Mouse (Mus musculus) hindbrain, embryonic 12.5 days (tissue): ENCODE data around the gene Insl6. TPM values are rescaled to one million over a fixed set of nuclear protein-coding genes. Genes with fewer than 3 reads are reported as not detected.
A peak's percentile ranks its signal among the peaks of the same experiment; 100 is the strongest.

ENCODE experiments used
- ATAC-seq: fragments of 200-750 bp; cut with Nextera tagmentation; 2 replicates; pipeline ENCODE4 v1.8.0; 2017; ENCODE audit warnings: moderate TSS enrichment; ENCODE audit not compliant: low FRiP score
- H3K27ac ChIP-seq: fragments of 300-500 bp; sonication (generic); 2 replicates; pipeline ENCODE4 v1.5.1; 2016; ENCODE audit warnings: mild to moderate bottlenecking
- H3K27me3 ChIP-seq: fragments of 300-500 bp; sonication (generic); 2 replicates; pipeline ENCODE4 v1.6.1; 2016; ENCODE audit warnings: mild to moderate bottlenecking
- H3K36me3 ChIP-seq: fragments of 300-500 bp; sonication (generic); 2 replicates; pipeline ENCODE4 v1.6.1; 2016; ENCODE audit warnings: mild to moderate bottlenecking
- H3K4me1 ChIP-seq: fragments of 300-500 bp; sonication (generic); 2 replicates; pipeline ENCODE4 v1.6.1; 2016
- H3K4me2 ChIP-seq: fragments of 300-500 bp; sonication (generic); replicated peaks from 2 replicates; pipeline ENCODE4 v1.6.1; 2016; ENCODE audit warnings: mild to moderate bottlenecking
- H3K4me3 ChIP-seq: fragments of 300-500 bp; sonication (generic); 2 replicates; pipeline ENCODE4 v1.5.1; 2016; ENCODE audit warnings: mild to moderate bottlenecking
- H3K9ac ChIP-seq: fragments of 300-500 bp; sonication (generic); 2 replicates; pipeline ENCODE4 v1.6.1; 2016; ENCODE audit warnings: mild to moderate bottlenecking, moderate library complexity
- H3K9me3 ChIP-seq: fragments of 300-500 bp; sonication (generic); replicated peaks from 2 replicates; pipeline ENCODE4 v1.6.1; 2016; ENCODE audit warnings: mild to moderate bottlenecking
- WGBS: fragments of 180-500 bp; shearing (Covaris S2); methylation state at CpG from one replicate; pipeline ENCODE4 v1.1.7; 2016; 5-methylcytosine and 5-hydroxymethylcytosine counted together
- polyA plus RNA-seq: library from polyadenylated mRNA; unstranded; fragments of >200 nt; fragmentation: Nextera tagmentation; extraction: Ambion mirVana; gene quantifications from 2 replicates; pipeline ENCODE4 v1.2.1, GENCODE M21; 2016

Gene Insl6
- polyA plus RNA-seq, 1 experiment from 2014 or later: 6.8 TPM

- peaks cover 44% of the 10 kb centered on the region for H3K36me3 ChIP-seq
- no peak overlapping the region for H3K27ac ChIP-seq
Observed at GRCm38 (mm10) chr19:29302119-29302518, 23.0 kb downstream of the Insl6 start.

GRCm38 (mm10) chr19:29300919-29301318, 24.2 kb downstream of the Insl6 start:
- H3K9me3 ChIP-seq: no peaks in the 10 kb centered on the region
- no peak overlapping the region for H3K4me2 ChIP-seq
- H3K27ac ChIP-seq: no peak overlapping the region
- H3K9ac ChIP-seq: no peak overlapping the region
- peaks cover 44% of the 10 kb centered on the region for H3K36me3 ChIP-seq
- no peaks in the 10 kb centered on the region for H3K4me1 ChIP-seq
- no peak for ATAC-seq
- H3K4me3 ChIP-seq: no peak overlapping the region
- no peaks in the 10 kb centered on the region for H3K27me3 ChIP-seq
- WGBS: 91% methylated on average over 13 of the region's 13 CpGs

More at GRCm38 (mm10) chr19:29302119-29302518, 23.0 kb downstream of the Insl6 start:
- no peak for ATAC-seq
- H3K9ac ChIP-seq: no peak overlapping the region
- no peaks in the 10 kb centered on the region for H3K27me3 ChIP-seq
- WGBS: 90% methylated on average over 2 of the region's 2 CpGs
- no peaks in the 10 kb centered on the region for H3K9me3 ChIP-seq
- H3K4me2 ChIP-seq: no peak overlapping the region
- H3K4me1 ChIP-seq: no peaks in the 10 kb centered on the region
- no peak overlapping the region for H3K4me3 ChIP-seq

GRCm38 (mm10) chr19:29297366-29297765, 27.8 kb downstream of the Insl6 start:
- no peak overlapping the region for H3K9ac ChIP-seq
- H3K4me2 ChIP-seq: no peak overlapping the region
- ATAC-seq: no peak
- no peaks in the 10 kb centered on the region for H3K9me3 ChIP-seq
- H3K36me3 ChIP-seq: peaks cover 38% of the 10 kb centered on the region
- WGBS: 98% methylated on average over 1 of the region's 1 CpGs
- H3K27ac ChIP-seq: no peak overlapping the region
- no peaks in the 10 kb centered on the region for H3K27me3 ChIP-seq
- H3K4me1 ChIP-seq: no peaks in the 10 kb centered on the region
- no peak overlapping the region for H3K4me3 ChIP-seq

- H3K27ac ChIP-seq: no peak overlapping the region
- H3K4me1 ChIP-seq: no peaks in the 10 kb centered on the region
- H3K9me3 ChIP-seq: no peaks in the 10 kb centered on the region
- H3K9ac ChIP-seq: no peak overlapping the region
- H3K27me3 ChIP-seq: no peaks in the 10 kb centered on the region
- H3K4me3 ChIP-seq: no peak overlapping the region
- no peak for ATAC-seq
- H3K4me2 ChIP-seq: no peak overlapping the region
- peaks cover 48% of the 10 kb centered on the region for H3K36me3 ChIP-seq
Observed at GRCm38 (mm10) chr19:29296166-29296565, 29.0 kb downstream of the Insl6 start.

GRCm38 (mm10) chr19:29294756-29295155, 30.4 kb downstream of the Insl6 start:
- Histone ChIP-seq H3K4me3 (no peak overlapping the region), H3K4me1 (no peaks in the 10 kb centered on the region), H3K4me2 (no peak overlapping the region), H3K27ac (no peak overlapping the region), H3K27me3 (no peaks in the 10 kb centered on the region), H3K36me3 (peaks cover 46% of the 10 kb centered on the region), H3K9me3 (no peaks in the 10 kb centered on the region), H3K9ac (no peak overlapping the region)
- 59% methylated on average over 2 of the region's 2 CpGs for WGBS
- no peak for ATAC-seq

GRCm38 (mm10) chr19:29292546-29292945, 32.6 kb downstream of the Insl6 start:
- WGBS: 81% methylated on average over 4 of the region's 4 CpGs

GRCm38 (mm10) chr19:29291532-29291931, 33.6 kb downstream of the Insl6 start:
- H3K9me3 ChIP-seq: no peaks in the 10 kb centered on the region
- no peak overlapping the region for H3K9ac ChIP-seq
- no peaks in the 10 kb centered on the region for H3K4me1 ChIP-seq
- peaks cover 40% of the 10 kb centered on the region for H3K36me3 ChIP-seq
- no peak for ATAC-seq
- no peak overlapping the region for H3K4me3 ChIP-seq
- no peaks in the 10 kb centered on the region for H3K27me3 ChIP-seq
- no peak overlapping the region for H3K27ac ChIP-seq
- WGBS: 89% methylated on average over 14 of the region's 14 CpGs
- H3K4me2 ChIP-seq: no peak overlapping the region

More at GRCm38 (mm10) chr19:29292546-29292945, 32.6 kb downstream of the Insl6 start:
- H3K4me2 ChIP-seq: no peak overlapping the region
- no peak overlapping the region for H3K9ac ChIP-seq
- H3K27me3 ChIP-seq: no peaks in the 10 kb centered on the region
- H3K9me3 ChIP-seq: no peaks in the 10 kb centered on the region
- no peak overlapping the region for H3K4me3 ChIP-seq
- no peak overlapping the region for H3K27ac ChIP-seq
- H3K36me3 ChIP-seq: peaks cover 41% of the 10 kb centered on the region
- no peak for ATAC-seq
- no peaks in the 10 kb centered on the region for H3K4me1 ChIP-seq

GRCm38 (mm10) chr19:29287863-29288262, 37.3 kb downstream of the Insl6 start:
- Histone ChIP-seq H3K9me3 (no peaks in the 10 kb centered on the region), H3K4me2 (no peak overlapping the region), H3K4me1 (peaks cover 10% of the 10 kb centered on the region), H3K36me3 (peaks cover 42% of the 10 kb centered on the region), H3K9ac (no peak overlapping the region), H3K27me3 (no peaks in the 10 kb centered on the region), H3K27ac (no peak overlapping the region), H3K4me3 (no peak overlapping the region)
- 66% methylated on average over 8 of the region's 8 CpGs for WGBS
- no peak for ATAC-seq

- no peaks in the 10 kb centered on the region for H3K9me3 ChIP-seq
- ATAC-seq: no peak; the same call in 1 of the 2 replicates
- WGBS: 22% methylated on average over 7 of the region's 7 CpGs
- no peak overlapping the region for H3K4me3 ChIP-seq
- peaks cover 23% of the 10 kb centered on the region; the same call in 1 of the 2 replicates for H3K36me3 ChIP-seq
- H3K9ac ChIP-seq: 0 out of 2 replicates have a peak overlapping the region, but pooled peaks have one; percentile 13
- peak overlapping the region; percentile 31 for H3K27ac ChIP-seq
- no peak overlapping the region for H3K4me2 ChIP-seq
- H3K4me1 ChIP-seq: peaks cover 10% of the 10 kb centered on the region
- no peaks in the 10 kb centered on the region for H3K27me3 ChIP-seq
Observed at GRCm38 (mm10) chr19:29285451-29285869, 39.7 kb downstream of the Insl6 start.

GRCm38 (mm10) chr19:29278944-29279587, 46.1 kb downstream of the Insl6 start:
- Histone ChIP-seq H3K4me2 (no peak overlapping the region), H3K4me3 (no peak overlapping the region), H3K36me3 (peaks cover 10% of the 10 kb centered on the region), H3K27ac (no peak overlapping the region), H3K9ac (no peak overlapping the region), H3K9me3 (no peaks in the 10 kb centered on the region), H3K27me3 (no peaks in the 10 kb centered on the region), H3K4me1 (no peaks in the 10 kb centered on the region)
- 80% methylated on average over 6 of the region's 6 CpGs for WGBS
- ATAC-seq: no peak

GRCm38 (mm10) chr19:29276414-29276813, 48.7 kb downstream of the Insl6 start:
- no peak overlapping the region for H3K27ac ChIP-seq
- H3K4me1 ChIP-seq: no peaks in the 10 kb centered on the region
- 98% methylated on average over 4 of the region's 4 CpGs for WGBS
- H3K4me2 ChIP-seq: no peak overlapping the region
- no peak overlapping the region for H3K9ac ChIP-seq
- no peak for ATAC-seq
- H3K36me3 ChIP-seq: peaks cover 10% of the 10 kb centered on the region
- no peaks in the 10 kb centered on the region for H3K9me3 ChIP-seq
- H3K27me3 ChIP-seq: no peaks in the 10 kb centered on the region
- no peak overlapping the region for H3K4me3 ChIP-seq

- Histone ChIP-seq H3K27me3 (no peaks in the 10 kb centered on the region), H3K36me3 (peaks cover 6% of the 10 kb centered on the region), H3K9me3 (no peaks in the 10 kb centered on the region), H3K9ac (no peak overlapping the region), H3K4me2 (no peak overlapping the region), H3K4me1 (no peaks in the 10 kb centered on the region), H3K27ac (no peak overlapping the region), H3K4me3 (no peak overlapping the region)
- no peak for ATAC-seq
- WGBS: 93% methylated on average over 3 of the region's 3 CpGs
Observed at GRCm38 (mm10) chr19:29272011-29272809, 52.9 kb downstream of the Insl6 start.
